Mouse (Mus musculus) urinary bladder, postnatal 10 days (tissue): ENCODE data around the gene Il17rc.
A peak's percentile ranks its signal among the peaks of the same experiment; 100 is the strongest.

ENCODE experiments used
- DNase-seq: peaks from one replicate; pipeline ENCODE4 v3.0.0; 2022; ENCODE audit warnings: low spot score

Gene Il17rc

DNA sequence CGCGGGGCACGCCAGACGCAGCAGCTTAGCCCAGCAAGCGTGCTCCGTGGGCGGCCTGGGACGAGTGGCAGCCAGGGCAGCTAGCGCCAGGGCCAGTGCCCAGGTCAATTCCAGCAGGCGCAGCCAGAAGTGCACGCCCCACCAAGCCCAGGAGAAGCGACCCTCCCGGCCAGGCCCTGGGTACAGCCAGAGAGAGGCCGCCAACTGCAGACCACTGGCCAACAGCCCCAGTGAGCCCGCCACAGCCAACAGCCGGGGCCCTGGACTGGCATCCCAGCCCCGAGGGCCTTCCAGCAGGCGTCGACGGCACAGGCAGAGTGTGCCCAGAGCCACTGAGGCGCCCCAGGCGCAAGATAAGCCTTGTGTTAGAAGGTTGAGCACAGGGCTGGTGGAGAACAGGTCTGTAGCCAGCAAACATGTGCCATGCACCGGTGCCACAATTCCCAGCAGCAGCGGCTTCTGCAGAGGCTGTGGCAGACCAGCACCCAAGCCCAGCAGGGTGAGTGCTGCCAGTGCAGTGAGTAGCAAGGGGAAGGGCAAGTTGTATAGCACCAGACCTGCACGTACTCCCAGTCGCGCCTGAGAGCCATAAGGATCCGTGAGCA is 23.9 kb downstream of the Il17rc start:
- no peak for DNase-seq

DNA sequence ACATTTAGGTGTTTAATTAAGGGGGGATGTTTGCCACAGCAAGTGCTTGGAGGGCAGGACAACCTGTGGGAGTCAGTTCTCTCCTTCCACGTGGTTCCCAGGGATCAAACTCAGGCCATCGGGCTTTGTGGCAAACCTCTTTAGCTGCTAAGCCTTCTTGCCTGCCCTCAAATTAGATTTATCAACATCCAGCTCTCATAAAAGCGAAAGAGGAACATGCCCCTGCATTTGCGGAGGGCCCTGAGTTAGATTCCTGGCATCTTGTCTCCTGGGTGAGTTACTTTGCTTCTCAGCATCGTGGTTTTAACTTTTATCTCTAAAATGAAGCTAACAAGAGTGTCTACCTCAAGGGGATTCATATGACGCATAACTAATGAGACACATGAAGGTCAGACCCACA is 28.1 kb downstream of the Il17rc start:
- DNase-seq: no peak

DNA sequence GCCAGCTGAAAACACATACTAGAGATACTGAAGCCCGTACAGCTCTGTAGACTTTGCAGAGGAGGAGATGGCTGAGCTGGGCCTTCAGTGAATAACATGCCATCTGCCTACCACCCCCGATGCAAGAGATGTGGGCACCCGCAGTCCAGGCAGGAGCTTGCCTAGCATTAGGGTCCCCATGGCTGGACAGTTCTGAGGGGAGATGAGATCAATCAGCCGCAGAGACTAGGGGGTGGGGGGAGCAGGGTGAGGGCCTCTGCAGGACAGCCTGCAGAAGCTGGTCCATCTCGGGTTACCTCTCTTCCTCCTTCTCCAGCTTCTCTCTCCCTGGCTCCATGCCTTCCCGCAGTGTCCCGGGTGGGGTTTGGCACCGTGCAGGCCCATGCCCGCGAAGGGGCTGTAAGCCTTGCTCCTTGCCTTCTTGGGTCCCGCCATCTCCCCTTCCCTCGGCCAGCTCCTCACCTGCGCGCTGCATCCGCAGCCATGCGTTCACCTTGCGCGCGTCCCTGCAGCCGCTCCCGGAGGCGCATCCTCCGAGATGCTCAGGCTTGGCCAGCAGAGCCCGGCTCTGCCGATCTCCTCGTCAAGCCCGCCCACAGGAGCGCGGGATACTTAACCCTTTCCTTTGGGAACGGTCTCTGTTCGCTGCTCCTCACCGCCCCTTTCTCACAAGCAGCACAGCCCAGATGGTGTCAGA is 30.3 kb downstream of the Il17rc start, which contains the start of gene Prrt3:
Prrt3 (minus strand) TSS at position 544 of the 697 bp plus-strand sequence.
- no peak for DNase-seq

DNA sequence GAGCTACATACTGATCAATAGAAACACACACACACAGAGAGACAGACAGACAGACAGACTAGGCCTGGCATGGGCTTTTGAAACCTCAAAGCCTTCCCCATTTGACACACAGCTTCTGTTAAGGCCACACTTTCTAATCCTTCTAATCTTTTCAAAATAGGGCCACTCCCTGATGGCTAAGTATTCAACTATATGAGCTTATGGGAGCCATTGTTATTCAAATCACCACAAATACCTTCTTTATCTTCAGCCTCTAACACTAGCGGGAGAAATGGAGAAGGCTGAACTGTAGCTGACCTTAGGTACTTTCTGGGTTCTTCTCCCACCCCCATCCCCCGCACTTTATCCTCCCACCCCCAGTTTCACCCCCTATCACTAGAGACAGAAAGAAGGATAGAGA is 31.6 kb downstream of the Il17rc start:
- no peak for DNase-seq

DNA sequence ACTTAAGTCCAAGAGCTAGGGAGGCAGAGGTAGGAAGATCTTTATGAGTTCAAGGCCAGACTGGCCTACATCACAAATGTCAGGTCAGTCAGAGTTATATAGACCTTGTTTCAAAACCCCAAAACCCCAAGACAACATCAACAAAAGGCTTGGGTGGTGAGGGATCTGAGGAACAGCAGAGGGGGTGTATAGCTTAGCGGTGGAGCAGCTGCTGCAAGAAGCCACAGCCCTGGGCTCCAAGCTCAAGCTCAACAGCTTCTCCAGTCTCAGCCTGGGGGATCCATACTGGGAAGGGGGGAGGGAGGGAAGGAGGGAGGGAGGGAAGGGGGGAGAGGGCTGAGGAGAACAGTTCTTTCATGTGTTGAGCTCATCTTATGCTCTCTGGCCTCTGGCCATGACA is 34.5 kb downstream of the Il17rc start:
- DNase-seq: no peak

DNA sequence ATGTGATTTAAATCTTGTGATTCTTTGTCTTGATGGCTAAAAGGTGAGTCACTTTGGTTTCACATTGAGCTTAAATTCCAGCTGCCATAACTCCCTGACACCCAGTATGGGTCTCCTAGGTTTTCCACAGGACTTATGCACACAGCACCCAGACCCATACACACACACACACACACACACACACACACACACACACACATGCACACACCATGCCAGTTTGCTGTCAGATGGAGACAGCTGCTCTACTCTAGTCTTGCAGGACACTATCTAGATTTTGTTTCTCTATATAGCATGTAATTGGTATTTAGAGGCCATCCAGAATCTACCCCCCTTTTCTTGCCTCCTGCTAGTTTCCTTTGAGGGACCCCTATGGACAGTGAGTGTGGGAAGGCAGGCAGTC is 35.9 kb downstream of the Il17rc start:
- DNase-seq: no peak

DNA sequence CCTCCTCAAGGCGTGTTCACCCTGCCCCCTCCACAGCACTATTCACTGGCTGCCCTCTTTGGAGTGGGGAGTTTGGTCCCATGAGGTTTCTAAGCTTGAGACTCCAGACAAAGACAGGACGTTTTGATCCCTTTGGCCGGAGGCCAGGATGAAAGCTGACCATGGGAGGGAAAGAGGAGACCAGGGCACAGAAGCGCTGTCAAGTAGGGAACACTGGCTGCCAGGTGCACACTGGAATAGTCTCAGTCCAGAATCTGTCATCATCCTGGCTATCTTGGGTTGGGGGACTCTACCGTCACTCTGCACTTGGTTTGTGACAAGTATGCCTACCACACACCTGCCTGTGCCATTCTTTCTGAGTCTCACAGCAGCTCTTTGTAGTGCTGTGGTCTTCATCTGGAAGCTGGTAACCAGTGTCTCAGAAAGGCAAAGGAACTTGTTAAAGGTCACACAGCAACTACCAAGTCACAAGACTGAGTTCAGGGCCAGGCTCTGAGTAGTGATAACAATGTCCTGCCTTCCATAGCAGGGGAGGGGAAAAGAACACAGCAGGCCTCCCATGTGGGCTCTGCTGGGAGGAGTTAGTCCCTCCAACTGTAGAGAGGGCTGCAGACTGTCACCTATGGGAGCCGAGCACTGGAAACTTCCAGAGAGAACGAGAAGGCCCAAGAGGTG is 37.2 kb downstream of the Il17rc start:
- no peak for DNase-seq

DNA sequence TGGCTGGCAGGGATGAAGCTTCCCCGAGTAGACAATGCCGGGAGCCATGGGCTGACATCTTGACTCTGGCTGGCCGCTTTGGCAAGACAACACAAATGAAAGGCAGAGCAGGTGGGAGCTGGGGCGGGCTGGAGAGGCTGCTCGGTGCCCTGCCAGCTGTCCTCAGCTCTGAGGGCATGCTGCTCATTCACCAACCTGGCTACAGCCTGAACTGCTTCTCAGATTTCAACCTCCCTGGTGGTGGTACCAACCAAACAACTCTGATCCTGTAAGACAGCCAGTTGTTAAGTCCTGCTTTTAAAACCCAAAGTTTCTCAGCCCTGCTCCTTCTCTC is 37.7 kb downstream of the Il17rc start:
- DNase-seq: no peak

DNA sequence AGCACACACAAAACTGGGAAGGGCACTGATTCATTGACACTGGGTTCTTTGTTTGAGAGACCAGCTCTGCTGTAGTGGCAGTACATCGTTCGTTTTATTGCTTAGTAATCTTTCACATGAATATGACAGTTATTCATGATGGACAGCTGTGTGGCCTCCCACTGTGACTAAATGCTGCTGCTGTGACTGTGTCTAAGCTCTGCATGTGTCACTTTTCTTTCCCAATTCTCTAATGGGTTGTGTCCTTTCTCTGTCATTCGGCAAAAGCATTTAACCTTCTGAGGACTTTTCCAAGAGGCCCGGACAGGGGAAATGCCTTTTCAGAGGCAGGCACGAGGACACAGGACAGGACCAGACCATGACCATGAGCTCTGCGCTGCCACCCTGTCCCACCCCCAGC is 42.7 kb downstream of the Il17rc start:
- DNase-seq: no peak

DNA sequence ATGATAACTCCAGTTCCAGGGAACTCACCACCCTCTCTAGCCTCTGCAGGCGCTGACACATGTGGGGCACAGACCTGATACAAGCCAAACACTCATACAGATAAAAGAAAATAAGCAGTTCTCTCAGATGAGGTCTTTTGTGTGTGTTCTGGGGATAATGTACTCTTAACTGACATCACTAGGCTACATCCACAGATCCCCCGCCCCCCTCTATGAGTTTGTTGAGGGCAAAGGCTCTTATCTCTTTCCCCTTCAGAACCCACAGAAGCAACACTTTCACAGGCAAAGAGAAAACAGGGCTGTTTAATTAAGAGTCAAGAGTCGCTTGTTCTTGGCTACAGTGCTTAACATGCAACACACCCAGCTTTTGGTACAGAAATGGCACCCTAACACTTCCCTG is 43.4 kb downstream of the Il17rc start:
- DNase-seq: no peak

DNA sequence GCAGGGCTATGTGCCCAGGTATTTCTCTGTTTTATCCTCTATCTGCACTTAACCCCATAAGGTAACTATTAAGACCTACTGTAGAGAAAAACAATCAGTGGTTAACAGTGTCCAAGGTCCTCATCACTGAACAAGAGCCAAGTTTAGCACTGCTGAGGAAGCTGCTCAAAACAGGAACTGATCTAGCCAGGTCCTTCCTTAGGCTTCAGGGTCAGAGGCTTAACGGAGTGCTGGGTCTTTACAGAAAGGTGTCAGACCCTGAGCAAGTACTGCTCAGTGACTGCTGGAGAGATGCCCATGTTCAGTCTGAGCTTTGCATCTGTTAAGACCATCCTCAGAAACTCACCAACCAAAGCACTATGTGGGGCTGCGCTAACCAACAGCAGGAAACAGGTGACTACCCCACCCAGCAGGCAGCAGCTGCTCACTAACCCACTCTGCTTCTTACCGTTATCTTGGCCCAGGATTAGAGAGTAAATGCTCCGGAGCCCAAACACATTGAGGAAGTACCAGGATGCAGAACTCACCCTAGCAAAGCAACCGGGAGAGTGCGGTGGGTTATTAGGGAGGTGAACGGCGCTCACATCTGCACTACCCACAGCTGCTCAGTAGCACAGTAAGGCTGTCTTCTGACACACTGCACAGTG is 46.3 kb downstream of the Il17rc start:
- no peak for DNase-seq

DNA sequence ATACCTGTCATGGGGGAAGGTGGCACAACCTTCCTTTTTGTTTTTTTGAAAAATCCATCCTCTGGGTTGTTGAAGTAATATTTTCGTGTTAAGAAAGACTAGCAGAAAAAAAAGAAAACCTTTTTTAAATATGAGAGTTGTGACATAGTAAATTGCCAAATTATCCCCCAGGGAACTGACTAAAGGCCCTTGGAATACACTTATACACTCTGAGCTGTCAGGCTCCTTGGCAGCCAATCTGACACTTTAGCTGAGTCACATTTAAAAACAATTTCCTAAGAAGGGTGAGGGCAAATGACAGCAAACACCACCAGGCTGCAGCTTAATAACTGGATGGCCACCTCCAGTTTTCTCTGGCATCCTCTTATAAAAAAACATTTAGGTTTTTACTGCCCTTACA is 51.1 kb downstream of the Il17rc start:
- DNase-seq: no peak

DNA sequence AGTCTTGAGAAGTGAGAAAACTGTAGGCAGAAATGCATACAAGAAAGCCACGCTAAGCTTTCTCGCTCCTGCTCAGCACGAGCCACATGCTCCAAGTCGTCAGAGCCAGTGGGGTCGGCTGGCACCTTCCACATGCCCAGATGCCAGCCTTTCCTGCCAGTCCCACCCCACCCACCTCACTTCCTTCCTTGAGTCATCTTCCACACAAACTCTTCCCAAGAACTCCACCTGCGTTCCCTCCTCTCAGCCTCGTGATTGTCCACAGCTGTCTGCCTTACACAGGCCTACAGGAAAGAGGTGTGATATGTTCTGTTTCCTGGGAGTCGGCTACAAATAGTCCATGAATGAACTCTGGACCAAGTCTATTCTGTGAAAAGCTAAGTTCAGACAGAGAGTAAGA is 52.2 kb downstream of the Il17rc start:
- no peak for DNase-seq

DNA sequence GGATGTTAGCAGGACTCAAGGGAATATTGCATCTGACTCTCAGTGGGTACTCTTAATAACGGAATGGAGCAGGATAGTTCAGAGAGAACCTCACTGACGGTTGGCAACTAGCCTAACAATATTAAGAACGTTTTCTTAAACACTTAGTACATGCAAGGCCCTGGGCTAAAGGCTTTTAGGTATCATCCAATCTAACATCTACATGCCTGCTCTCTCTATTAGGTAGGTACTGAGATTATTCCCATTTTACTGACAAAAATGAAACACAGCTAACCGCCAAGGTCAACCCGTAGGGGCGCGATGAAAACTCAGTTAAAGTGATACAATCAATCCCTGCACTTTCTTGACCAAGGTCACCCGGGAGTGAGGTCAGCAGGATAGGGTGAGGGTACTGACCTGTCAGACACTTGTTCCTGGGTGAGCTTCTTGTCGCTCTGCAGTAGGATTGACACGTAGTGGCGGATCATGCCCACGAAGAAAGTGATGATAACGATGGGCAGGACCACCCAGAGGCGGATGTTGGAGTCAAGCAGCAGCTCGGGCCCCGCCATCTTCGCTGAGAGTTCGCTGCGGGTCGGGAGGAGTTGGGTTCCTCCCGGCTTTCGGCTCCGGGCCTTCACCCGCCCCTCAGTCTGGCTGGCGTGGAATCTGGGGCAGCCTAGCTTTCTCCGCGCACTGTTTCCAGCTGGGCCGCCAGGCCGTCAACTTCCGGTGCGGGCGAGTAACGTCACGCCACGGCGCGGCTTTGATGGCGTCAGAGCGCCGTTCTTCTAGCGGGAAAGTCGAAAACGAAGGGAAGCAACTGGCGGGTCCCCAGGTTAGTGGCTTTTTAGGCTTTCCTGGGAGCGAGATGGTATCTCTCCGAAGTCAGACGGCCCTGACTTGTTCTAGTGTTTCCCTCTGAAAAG is 60.0 kb downstream of the Il17rc start, which contains the start of the genes Emc3 and Fancd2:
Emc3 (minus strand) TSS at position 721 of the 908 bp plus-strand sequence.
Fancd2 (plus strand) TSS at position 751 of the 908 bp plus-strand sequence.
- DNase-seq: peak; percentile 73

DNA sequence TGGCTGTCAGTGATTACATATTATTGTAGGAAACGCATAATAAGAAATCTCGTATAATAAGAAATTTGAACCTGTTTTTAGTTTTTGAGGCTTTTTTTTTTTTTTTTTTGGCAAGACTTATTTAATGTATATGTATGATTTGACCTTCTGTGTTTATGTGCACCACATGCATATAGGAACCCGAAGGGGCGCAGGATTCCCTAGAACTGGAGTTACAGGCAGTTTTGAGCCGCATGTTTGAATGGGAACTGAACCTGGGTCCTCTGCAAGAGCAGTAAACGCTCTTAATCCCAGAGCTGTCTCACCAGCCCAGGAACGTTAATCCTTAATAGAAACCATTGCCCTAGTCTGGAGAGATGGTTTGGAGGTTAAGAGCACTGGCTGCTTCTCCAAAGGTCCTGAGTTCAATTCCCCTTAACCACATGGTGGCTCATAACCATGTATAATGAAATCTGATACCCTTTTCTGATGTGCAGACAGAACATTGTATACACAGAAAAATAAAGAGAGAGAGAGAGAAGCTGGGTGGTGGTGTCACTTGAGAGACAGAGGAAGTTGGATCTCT is 60.7 kb downstream of the Il17rc start:
- DNase-seq: no peak
